Mouse (Mus musculus): ENCODE measurements around the gene Eda. TPM values are rescaled to one million over a fixed set of nuclear protein-coding genes. Genes with fewer than 3 reads are reported as not detected.

Gene Eda
- polyA plus RNA-seq (2016; fragmentation: Nextera tagmentation; extraction: Ambion mirVana): 0.99 and 1.1 TPM in 2 replicates

DNA sequence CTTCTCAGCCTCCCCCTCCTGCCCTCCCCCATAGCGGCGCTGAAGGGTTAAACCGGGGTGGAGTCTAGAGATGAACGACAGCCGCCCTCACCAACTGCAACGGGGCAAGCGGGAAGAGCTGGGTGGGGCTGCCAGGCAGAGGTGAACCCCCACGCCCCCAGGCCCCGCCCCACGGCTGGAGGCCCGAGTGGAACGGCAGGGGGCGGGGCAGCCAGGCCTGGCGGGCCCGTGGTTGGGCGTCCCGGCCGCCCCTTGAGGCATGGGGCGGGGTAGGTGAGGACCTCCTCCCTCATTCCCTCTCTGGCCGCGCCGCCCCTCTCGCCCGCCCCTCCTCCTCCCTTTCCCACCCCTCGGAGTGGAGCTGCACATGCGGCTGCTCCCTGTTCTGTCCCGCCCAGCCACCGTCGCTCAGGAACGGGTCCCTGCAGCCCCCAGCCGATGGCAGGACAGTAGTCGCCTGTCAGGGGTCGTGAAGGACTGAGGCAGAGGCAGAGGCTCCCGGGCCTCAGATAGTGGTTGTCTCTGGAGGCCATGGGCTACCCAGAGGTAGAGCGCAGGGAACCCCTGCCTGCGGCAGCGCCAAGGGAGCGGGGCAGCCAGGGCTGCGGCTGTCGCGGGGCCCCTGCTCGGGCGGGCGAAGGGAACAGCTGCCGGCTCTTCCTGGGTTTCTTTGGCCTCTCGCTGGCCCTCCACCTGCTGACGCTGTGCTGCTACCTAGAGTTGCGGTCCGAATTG is at the start of gene Eda:
Gene Eda (plus strand): TSS at position 357 of the 735 bp plus-strand sequence.
- Histone ChIP-seq H3K36me3 (no peaks in the 10 kb centered on the region), H3K9me3 (no peaks in the 10 kb centered on the region), H3K4me1 (no peaks in the 10 kb centered on the region), H3K4me3 (peak within 1 kb of the TSS; percentile 66), H3K27me3 (ENCODE audit: insufficient read depth, poor library complexity, severe bottlenecking) (peaks cover 14% of the 10 kb centered on the region), H3K27ac (peak within 1 kb of the TSS; percentile 47; the same call in 1 of the 2 replicates)
- DNase-seq (ENCODE audit: low spot score): peak; percentile 95
- WGBS: 18% methylated on average over 45 of the region's 49 CpGs

GRCm38 (mm10) chrX:99961002-99961401 is 14.4 kb upstream of the Eda start:
- no peaks in the 10 kb centered on the region for H3K9me3 ChIP-seq
- peaks cover 8% of the 10 kb centered on the region; the same call in 1 of the 2 replicates for H3K27me3 ChIP-seq (ENCODE audit: insufficient read depth, poor library complexity, severe bottlenecking)
- no peak overlapping the region for H3K4me3 ChIP-seq
- no peaks in the 10 kb centered on the region for H3K36me3 ChIP-seq
- no peaks in the 10 kb centered on the region for H3K4me1 ChIP-seq
- 66% methylated on average over 4 of the region's 4 CpGs for WGBS
- H3K27ac ChIP-seq: no peak overlapping the region
- no peak for DNase-seq (ENCODE audit: low spot score)

GRCm38 (mm10) chrX:99970111-99970510 is 5.3 kb upstream of the Eda start:
- Histone ChIP-seq H3K9me3 (no peaks in the 10 kb centered on the region), H3K27ac (no peak overlapping the region), H3K4me3 (no peak overlapping the region), H3K4me1 (no peaks in the 10 kb centered on the region), H3K36me3 (no peaks in the 10 kb centered on the region), H3K27me3 (ENCODE audit: insufficient read depth, poor library complexity, severe bottlenecking) (peaks cover 5% of the 10 kb centered on the region)
- DNase-seq (ENCODE audit: low spot score): no peak
- WGBS: 68% methylated on average over 1 of the region's 1 CpGs

GRCm38 (mm10) chrX:99974381-99974780 is 1.0 kb upstream of the Eda start:
- Histone ChIP-seq H3K9me3 (no peaks in the 10 kb centered on the region), H3K36me3 (no peaks in the 10 kb centered on the region), H3K4me1 (no peaks in the 10 kb centered on the region), H3K27ac (no peak overlapping the region), H3K4me3 (no peak overlapping the region), H3K27me3 (ENCODE audit: insufficient read depth, poor library complexity, severe bottlenecking) (peaks cover 15% of the 10 kb centered on the region)
- WGBS: 46% methylated on average over 3 of the region's 3 CpGs
- DNase-seq (ENCODE audit: low spot score): no peak

DNA sequence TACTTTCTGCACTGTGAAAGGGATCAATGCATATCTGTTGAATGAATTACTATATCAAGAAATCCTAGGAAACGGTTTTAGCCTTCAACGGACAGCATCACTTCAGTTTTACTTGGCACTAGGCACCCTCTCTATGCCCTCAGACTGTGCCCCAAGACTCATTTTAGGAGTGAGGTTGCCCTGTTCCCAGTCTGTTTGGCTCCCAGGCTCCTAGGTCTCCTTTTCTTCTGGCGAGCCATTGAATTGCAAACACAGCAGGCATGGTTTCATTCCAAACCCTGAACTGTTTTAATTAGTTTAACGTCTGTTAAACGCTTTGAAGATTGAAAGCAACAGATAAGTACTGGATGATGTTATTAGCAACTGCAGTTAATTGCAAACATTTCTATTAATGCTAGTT is 603 bp upstream of the Eda start:
- DNase-seq (ENCODE audit: low spot score): no peak
- Histone ChIP-seq H3K27me3 (ENCODE audit: insufficient read depth, poor library complexity, severe bottlenecking) (peaks cover 14% of the 10 kb centered on the region), H3K4me3 (peak overlapping the region; percentile 66), H3K9me3 (no peaks in the 10 kb centered on the region), H3K36me3 (no peaks in the 10 kb centered on the region), H3K4me1 (no peaks in the 10 kb centered on the region), H3K27ac (no peak overlapping the region)
- 33% methylated on average over 5 of the region's 5 CpGs for WGBS

DNA sequence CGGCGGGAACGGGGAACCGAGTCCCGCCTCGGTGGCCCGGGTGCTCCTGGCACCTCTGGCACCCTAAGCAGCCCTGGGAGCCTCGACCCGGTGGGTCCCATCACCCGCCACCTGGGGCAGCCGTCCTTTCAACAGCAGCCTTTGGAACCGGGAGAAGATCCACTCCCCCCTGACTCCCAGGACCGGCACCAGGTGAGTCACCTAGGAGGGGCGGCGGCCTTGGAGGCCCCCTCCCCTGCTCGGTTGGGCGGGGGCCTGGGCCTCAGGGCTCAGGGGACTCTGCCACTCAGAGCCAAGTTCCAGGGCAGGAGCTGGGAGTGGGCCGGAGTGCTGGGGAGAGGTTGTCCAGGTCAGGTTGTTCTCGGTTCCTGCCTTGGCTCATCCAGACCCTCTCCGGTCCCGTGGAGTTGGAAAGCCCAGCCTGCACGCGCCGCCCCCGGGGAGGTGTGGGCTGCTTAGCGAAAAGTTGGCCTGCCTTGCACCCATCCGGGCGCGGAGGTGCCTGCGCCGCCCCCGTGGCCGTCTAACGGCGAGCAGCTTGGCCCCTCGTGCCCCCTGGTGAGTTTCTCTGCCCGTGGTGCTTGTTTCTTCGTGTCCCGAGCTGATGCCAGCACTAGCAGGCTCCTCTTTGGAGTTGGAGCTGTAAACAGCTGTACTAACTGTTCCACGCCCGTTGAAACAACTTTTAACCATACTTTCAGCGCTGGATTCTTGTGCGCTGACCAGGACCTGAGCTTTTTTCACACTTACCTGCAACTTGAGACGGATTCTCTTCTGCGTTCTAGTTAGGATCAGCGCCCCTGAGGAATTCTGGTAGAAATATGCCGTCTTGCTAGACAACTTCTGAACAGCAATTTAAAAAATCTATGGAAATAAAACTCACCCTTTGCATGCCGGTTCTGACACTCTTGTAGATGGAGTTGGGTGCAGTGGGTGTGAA is 849 bp downstream of the Eda start:
- no peaks in the 10 kb centered on the region for H3K4me1 ChIP-seq
- no peaks in the 10 kb centered on the region for H3K9me3 ChIP-seq
- 18% methylated on average over 48 of the region's 48 CpGs for WGBS
- no peak for DNase-seq (ENCODE audit: low spot score)
- H3K27me3 ChIP-seq (ENCODE audit: insufficient read depth, poor library complexity, severe bottlenecking): peaks cover 14% of the 10 kb centered on the region
- H3K4me3 ChIP-seq: peak overlapping the region; percentile 66
- peak overlapping the region; percentile 47; the same call in 1 of the 2 replicates for H3K27ac ChIP-seq
- H3K36me3 ChIP-seq: no peaks in the 10 kb centered on the region

- Histone ChIP-seq H3K36me3 (no peaks in the 10 kb centered on the region), H3K9me3 (no peaks in the 10 kb centered on the region), H3K27ac (no peak overlapping the region), H3K4me3 (no peak overlapping the region), H3K27me3 (ENCODE audit: insufficient read depth, poor library complexity, severe bottlenecking) (peaks cover 14% of the 10 kb centered on the region), H3K4me1 (no peaks in the 10 kb centered on the region)
- WGBS: 68% methylated on average over 2 of the region's 2 CpGs
- no peak for DNase-seq (ENCODE audit: low spot score)
Observed at GRCm38 (mm10) chrX:99978354-99978753, 2.9 kb downstream of the Eda start.

GRCm38 (mm10) chrX:99993434-99993833 is 18.0 kb downstream of the Eda start:
- no peaks in the 10 kb centered on the region for H3K9me3 ChIP-seq
- 85% methylated on average over 1 of the region's 1 CpGs for WGBS
- H3K4me1 ChIP-seq: no peaks in the 10 kb centered on the region
- no peaks in the 10 kb centered on the region for H3K36me3 ChIP-seq
- H3K27me3 ChIP-seq (ENCODE audit: insufficient read depth, poor library complexity, severe bottlenecking): 0 out of 2 replicates have a peak, but pooled peaks cover 6% of the 10 kb centered on the region
- no peak overlapping the region for H3K27ac ChIP-seq
- DNase-seq (ENCODE audit: low spot score): no peak
- H3K4me3 ChIP-seq: no peak overlapping the region

DNA sequence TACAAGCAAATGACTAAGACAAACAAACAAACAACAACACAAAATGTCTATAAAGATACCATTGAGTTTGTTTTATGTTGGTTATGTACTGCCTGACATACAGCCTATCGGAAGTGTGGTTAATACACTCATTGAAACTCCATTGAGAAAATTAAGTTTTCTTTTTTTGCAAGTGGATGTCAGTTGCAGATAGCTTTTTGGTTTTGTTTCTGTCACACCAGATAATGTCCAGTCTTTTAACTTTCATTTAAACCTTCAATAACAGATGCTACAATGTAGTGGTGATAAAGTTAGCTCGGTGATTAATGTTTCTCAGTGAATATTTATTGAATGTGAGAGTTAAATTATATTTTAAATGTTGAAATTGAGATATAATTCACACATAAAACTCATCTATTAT is 23.9 kb downstream of the Eda start:
- 85% methylated on average over 2 of the region's 2 CpGs for WGBS
- Histone ChIP-seq H3K4me1 (no peaks in the 10 kb centered on the region), H3K9me3 (no peaks in the 10 kb centered on the region), H3K36me3 (no peaks in the 10 kb centered on the region), H3K4me3 (no peak overlapping the region), H3K27me3 (ENCODE audit: insufficient read depth, poor library complexity, severe bottlenecking) (0 out of 2 replicates have a peak, but pooled peaks cover 6% of the 10 kb centered on the region), H3K27ac (no peak overlapping the region)
- no peak for DNase-seq (ENCODE audit: low spot score)

DNA sequence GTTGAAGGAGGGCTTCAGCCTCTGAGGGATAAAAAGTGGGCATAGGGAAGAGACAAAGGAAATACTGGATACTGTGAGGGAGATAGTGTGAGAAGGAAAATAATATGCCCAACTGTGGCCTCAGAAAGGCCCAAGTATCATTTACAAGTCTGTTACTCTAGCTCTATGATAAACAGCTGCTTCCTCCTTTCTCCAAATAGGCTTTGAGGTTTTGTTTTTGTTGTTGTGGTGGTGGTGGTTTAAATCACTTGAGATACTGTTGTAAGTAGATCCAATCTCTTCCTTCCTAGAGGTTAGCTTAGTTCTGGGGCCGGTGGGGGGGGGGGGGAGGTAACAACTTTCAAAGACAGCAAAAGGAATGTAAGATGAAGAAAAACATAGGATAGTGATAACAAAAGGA is 143.0 kb downstream of the Eda start:
- WGBS: 22% methylated on average over 1 of the region's 1 CpGs

DNA sequence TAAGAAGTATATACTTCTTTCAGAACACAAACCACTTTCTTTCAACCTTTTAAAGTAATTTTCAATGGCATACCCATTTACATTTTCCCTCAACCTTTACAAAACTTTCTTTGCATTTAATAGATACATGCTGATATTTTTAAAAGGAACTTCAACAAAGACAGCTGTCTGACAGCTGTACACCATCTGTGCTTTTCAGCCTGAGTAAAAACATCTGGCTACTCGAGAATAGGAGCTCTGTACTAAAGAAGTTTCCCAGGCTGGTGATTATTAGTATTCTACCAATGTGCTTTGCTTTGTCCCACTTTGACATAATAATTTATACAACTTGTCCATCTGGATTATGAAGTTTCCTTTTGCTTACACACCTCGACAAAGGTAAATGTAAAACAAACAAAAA is 219.9 kb downstream of the Eda start:
- Histone ChIP-seq H3K9me3 (no peaks in the 10 kb centered on the region), H3K4me1 (no peaks in the 10 kb centered on the region), H3K4me3 (no peak overlapping the region), H3K27ac (no peak overlapping the region), H3K27me3 (ENCODE audit: insufficient read depth, poor library complexity, severe bottlenecking) (no peaks in the 10 kb centered on the region), H3K36me3 (no peaks in the 10 kb centered on the region)
- DNase-seq (ENCODE audit: low spot score): no peak
- WGBS: 49% methylated on average over 2 of the region's 2 CpGs

More for the DNA sequence above, 143.0 kb downstream of the Eda start:
- Histone ChIP-seq H3K4me3 (no peak overlapping the region), H3K27me3 (ENCODE audit: insufficient read depth, poor library complexity, severe bottlenecking) (no peaks in the 10 kb centered on the region), H3K27ac (no peak overlapping the region), H3K9me3 (no peaks in the 10 kb centered on the region), H3K36me3 (no peaks in the 10 kb centered on the region), H3K4me1 (no peaks in the 10 kb centered on the region)
- DNase-seq (ENCODE audit: low spot score): no peak

DNA sequence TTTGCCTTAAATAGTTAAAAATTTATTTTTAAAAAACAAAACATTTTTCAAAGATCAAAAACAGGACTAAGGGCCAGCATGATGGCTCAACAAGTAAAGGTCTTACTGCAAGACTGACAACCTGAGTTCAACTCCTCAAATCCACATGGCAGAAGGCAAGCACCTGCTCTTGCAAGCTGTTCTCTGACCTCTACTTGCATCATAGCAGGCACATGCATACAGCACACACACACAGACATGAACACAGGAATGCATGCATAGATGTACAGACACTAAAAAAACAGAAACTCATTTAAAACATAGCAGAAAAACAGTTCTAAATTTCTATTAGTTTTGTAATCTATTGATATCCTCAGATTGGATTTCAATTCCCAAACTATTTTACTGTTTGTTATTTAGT is 338.2 kb downstream of the Eda start:
- Histone ChIP-seq H3K36me3 (no peaks in the 10 kb centered on the region), H3K27me3 (ENCODE audit: insufficient read depth, poor library complexity, severe bottlenecking) (no peaks in the 10 kb centered on the region), H3K27ac (no peak overlapping the region), H3K4me3 (no peak overlapping the region), H3K4me1 (no peaks in the 10 kb centered on the region), H3K9me3 (no peaks in the 10 kb centered on the region)
- DNase-seq (ENCODE audit: low spot score): no peak

All from heart, embryonic 10.5 days (tissue).